Mouse (Mus musculus): ENCODE data around the gene Elavl1. TPM values are rescaled to one million over a fixed set of nuclear protein-coding genes. Genes with fewer than 3 reads are reported as not detected.

Elavl1 gene
- polyA plus RNA-seq (2014; fragmentation: Illumina TruSeq; extraction: RNeasy Lipid Tissue Mini Kit (QIAGEN cat#74804); ENCODE audit: low replicate concordance), result 46.3 TPM

DNA sequence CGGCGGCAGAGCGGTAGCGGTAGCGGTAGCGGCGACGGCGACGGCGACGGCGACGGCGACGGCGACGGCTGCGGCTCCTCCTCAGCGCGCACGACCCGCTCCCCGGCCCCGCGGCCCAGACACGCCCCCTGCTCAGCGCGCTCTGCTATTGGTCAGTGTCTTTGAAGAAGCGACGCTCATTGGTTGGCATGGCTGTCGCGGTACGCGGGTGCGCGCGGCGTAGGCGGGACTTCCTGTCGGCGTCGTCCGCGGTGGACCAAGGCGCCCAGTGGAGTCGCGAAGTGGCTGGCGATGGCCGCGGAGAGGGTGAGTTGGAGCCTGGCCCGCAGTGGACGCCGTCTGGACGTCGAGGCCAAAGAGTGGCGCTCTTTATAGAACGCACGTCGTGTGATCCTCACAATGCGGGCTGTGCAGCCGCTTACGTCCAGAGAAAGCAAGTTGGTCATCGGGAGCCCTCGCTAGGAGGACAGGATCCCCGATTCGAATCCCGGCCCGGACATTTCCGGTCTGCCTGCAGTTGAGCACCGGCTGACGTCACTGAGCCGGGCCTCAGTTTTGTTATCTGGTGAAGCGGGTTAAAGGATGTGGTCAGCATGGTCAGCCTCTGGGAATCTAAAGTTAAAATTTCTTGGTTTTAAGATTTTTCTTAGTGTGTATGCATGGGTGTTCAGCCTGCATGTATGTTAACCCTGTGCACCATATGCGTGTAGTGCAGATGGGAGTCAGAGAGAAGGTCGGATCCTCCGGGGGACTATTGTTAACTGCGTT lies at the start of gene Elavl1, which contains the start of gene Ccl25:
TSS of gene Elavl1 (minus strand) at position 431 of the 768 bp plus-strand sequence.
TSS of gene Ccl25 (plus strand) at position 228 of the 768 bp plus-strand sequence.

DNA sequence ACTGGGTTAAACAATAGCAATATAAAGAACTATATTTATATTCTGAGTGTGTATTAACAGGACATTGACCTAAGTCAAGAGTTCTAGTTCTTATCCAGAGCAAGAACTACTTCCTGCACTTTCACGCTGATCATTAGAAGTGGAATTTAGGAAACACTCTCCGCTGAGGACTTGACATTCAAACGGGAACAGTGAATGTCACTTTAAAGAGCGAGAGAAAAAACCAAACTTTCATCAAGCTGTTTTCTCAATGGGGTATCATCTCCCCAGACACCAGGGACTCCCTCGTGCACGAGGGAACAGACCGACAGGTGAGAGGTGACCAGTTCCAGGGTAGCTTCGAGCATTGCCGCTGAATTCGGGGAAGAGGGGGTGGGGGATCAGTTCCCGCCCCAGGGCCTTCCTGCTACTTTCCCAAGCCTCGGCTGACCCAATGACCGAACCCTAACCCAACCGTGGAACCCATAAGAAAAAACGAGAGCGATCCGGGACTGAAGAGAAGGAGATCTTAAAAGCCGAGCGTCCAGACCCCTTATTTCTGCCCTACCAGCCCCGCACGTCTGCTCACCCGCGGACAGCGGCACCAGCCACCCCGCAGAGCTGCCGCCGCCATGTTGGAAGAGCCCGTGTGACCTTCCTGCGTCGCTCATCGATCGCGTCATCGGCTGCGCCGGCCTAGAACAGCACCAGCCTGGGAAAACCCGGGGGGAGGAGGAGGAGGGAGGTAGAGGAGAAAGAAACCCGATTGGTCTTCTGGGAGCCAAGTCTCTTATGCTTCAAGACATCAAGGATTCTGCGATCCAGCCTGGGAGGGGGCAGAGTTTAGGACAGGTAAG lies 49.7 kb downstream of the Elavl1 start, which contains the start of gene Timm44:
TSS of gene Timm44 (minus strand) at position 639 of the 836 bp plus-strand sequence.

DNA sequence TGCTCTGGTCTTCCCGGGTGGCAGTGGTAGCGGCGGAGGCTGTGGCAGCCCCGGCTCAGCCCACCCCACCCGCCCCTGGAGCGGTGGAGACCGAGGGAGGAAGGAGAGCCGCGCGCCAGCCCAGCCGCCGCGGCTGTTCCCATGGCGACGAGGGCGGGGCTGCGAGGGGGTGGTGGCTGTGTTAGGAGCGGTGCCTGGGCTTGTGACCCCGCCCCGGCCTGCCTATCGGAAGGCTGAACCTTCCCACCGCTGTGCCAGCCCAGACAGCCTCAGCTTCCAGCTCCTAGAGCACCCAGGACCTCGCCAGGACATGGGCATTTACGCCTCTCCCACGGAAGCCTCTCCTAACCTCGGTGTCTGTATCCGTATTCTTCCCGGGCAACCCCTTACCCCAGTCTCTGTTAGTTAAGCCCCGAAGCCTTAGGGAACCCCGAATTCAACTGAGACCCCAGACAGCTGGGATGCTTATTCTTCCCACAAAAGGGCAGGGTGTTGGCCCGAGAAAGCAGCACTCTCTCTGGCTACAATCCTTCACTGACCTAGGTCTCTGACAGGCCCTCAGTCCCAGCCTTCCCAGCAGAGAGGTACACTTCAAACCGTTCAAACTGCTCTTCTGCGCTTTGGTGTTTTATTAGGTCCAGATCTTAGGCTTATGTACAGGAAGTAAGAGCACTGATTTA lies 65.9 kb downstream of the Elavl1 start, which contains the start of gene Ctxn1:
TSS of gene Ctxn1 (minus strand) at position 150 of the 680 bp plus-strand sequence.

DNA sequence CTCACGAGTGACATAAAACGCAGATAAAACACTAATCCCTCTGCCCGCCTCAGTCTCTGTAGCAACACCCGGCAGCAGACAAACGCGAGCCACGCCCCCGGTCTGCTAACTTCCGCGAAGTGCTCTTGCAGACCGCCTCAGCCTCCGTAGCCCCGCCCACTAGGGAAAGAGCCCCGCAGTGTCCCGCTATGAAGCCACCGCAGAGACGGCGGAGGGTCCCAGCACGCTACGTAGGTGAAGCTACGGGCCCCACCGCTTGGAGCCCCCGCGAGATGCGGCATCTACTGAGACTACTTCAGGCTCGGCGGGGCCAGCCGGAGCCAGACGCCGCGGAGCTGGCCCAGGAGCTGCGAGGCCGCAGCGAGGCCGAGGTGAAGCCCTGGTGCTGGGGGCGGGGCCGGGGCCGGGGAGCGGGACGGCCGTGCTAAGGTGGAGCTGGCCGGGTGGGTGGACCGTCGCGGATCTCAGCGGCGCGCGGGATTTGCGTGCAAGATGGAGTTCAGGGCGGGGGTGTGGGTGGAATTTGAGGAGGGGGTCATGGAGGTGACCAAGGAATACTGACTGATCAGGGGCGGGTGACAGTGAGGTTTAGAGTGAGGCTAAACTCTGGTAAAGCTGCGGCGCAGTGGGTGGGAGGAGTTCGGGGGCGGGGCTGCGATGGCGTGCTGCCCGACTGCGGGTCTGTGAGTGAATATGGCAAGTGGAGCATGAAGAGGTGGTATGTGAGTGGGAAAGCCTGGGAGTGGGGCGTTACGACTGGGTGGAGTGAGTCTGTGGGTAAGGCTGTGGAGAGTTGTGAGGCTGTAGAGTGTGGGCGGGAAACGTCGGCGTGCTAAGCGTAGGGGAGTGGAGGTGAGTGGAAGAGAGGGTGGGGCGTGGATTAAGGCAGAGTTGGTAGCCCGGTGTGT lies 72.0 kb downstream of the Elavl1 start, which contains the start of gene Snapc2:
TSS of gene Snapc2 (plus strand) at position 147 of the 908 bp plus-strand sequence.

DNA sequence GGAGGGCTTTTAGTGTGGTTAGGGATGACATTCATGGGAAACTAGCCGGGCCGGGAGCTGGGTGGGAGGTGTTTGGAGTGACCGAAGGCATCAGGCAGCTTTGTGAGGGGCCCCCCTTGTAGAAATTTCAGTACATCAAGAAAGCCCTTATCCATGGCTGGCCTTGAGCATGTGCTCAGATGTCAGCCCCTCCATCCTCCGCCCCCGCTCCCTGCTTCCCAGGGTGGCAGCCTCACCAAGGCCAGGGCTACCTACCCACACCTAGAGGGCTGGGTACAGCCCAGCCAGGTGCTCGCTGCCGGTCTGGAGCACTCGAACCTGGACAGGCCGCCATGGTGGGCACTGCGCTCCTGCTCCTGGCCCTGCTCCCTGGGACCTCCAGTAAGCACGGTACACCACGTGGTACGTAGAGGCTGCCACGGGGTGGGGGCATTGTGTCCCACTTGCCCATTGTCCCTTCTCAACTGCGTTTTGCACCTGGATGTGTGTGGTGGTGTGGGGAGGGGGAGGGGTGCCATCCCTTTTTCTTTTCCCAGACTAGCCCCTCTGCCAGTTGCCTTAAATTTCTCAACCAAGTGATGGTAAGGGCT lies 77.2 kb downstream of the Elavl1 start, which contains the start of gene Tgfbr3l:
TSS of gene Tgfbr3l (plus strand) at position 264 of the 590 bp plus-strand sequence.

DNA sequence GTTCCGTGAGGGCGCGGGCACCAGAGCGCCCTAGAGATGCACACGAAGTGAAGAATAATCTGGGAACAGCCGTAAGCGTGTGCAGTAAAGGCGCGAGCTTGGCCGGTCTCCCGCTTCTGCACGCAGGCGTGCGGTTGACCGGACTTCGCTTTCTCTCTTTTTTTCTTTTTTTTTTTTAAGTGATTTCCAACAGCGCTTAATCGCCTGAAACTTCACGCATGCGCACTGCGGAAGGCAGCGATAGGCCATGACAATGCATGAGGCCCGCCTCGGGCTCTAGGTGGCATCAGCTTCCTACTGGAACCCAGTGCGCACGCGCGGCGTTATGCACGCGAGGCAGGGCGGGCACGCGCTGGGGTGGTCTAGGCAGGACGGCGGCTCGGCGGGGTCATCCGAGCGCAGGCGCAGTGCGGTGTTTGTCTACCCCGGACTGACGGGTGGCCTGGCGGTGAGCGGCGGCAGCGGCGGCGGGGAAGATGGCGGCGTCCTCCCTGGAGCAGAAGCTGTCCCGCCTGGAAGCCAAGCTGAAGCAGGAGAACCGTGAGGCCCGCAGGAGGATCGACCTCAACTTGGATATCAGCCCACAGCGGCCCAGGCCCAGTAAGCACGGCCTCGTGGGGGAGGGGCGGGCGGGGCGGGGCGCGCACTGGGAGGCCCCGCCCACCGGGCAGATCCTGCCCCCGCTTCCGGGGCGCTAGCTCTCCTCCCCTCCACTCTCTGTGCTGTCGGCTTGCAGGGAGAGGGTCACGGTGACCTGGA lies 86.6 kb downstream of the Elavl1 start, which contains the start of the genes Map2k7 and Gm49320:
TSS of gene Map2k7 (plus strand) at position 307 of the 759 bp plus-strand sequence.
TSS of gene Gm49320 (plus strand) at position 432 of the 759 bp plus-strand sequence.

Other genes starting within 250 kb of the Elavl1 start
- gene Cd209f, start 219.6 kb downstream of the Elavl1 start, polyA plus RNA-seq (2014; fragmentation: Illumina TruSeq; extraction: RNeasy Lipid Tissue Mini Kit (QIAGEN cat#74804); ENCODE audit: low replicate concordance), result not detected
- gene Cd209g, start 191.3 kb downstream of the Elavl1 start, polyA plus RNA-seq (2014; fragmentation: Illumina TruSeq; extraction: RNeasy Lipid Tissue Mini Kit (QIAGEN cat#74804); ENCODE audit: low replicate concordance), result not detected
- 0.30 TPM for gene Evi5l, start 158.8 kb downstream of the Elavl1 start, polyA plus RNA-seq (2014; fragmentation: Illumina TruSeq; extraction: RNeasy Lipid Tissue Mini Kit (QIAGEN cat#74804); ENCODE audit: low replicate concordance)
- not detected for gene Prr36, start 108.0 kb downstream of the Elavl1 start, polyA plus RNA-seq (2014; fragmentation: Illumina TruSeq; extraction: RNeasy Lipid Tissue Mini Kit (QIAGEN cat#74804); ENCODE audit: low replicate concordance)
- not detected for gene Lrrc8e, start 98.6 kb downstream of the Elavl1 start, polyA plus RNA-seq (2014; fragmentation: Illumina TruSeq; extraction: RNeasy Lipid Tissue Mini Kit (QIAGEN cat#74804); ENCODE audit: low replicate concordance)
- gene Map2k7, start 86.7 kb downstream of the Elavl1 start, polyA plus RNA-seq (2014; fragmentation: Illumina TruSeq; extraction: RNeasy Lipid Tissue Mini Kit (QIAGEN cat#74804); ENCODE audit: low replicate concordance), result 2.9 TPM
- gene Gm49320, start 86.5 kb downstream of the Elavl1 start, polyA plus RNA-seq (2014; fragmentation: Illumina TruSeq; extraction: RNeasy Lipid Tissue Mini Kit (QIAGEN cat#74804); ENCODE audit: low replicate concordance), result not detected
- gene Tgfbr3l, start 77.2 kb downstream of the Elavl1 start, polyA plus RNA-seq (2014; fragmentation: Illumina TruSeq; extraction: RNeasy Lipid Tissue Mini Kit (QIAGEN cat#74804); ENCODE audit: low replicate concordance), result 3.4 TPM
- 0.48 TPM for gene Snapc2, start 72.3 kb downstream of the Elavl1 start, polyA plus RNA-seq (2014; fragmentation: Illumina TruSeq; extraction: RNeasy Lipid Tissue Mini Kit (QIAGEN cat#74804); ENCODE audit: low replicate concordance)
- gene Ctxn1, start 66.1 kb downstream of the Elavl1 start, polyA plus RNA-seq (2014; fragmentation: Illumina TruSeq; extraction: RNeasy Lipid Tissue Mini Kit (QIAGEN cat#74804); ENCODE audit: low replicate concordance), result 0.59 TPM
- gene Timm44, start 49.5 kb downstream of the Elavl1 start, polyA plus RNA-seq (2014; fragmentation: Illumina TruSeq; extraction: RNeasy Lipid Tissue Mini Kit (QIAGEN cat#74804); ENCODE audit: low replicate concordance), result 135 TPM
- 1,490 TPM for gene Ccl25, start 203 bp downstream of the Elavl1 start, polyA plus RNA-seq (2014; fragmentation: Illumina TruSeq; extraction: RNeasy Lipid Tissue Mini Kit (QIAGEN cat#74804); ENCODE audit: low replicate concordance)
- gene Cers4, start 167.6 kb upstream of the Elavl1 start, polyA plus RNA-seq (2014; fragmentation: Illumina TruSeq; extraction: RNeasy Lipid Tissue Mini Kit (QIAGEN cat#74804); ENCODE audit: low replicate concordance), result 13.3 TPM